Mouse (Mus musculus) cortical plate, adult 2 months (tissue): ENCODE data around the gene Fam3c.

ENCODE experiments used
- CTCF ChIP-seq: fragments of 200-500 bp; IDR thresholded peaks from 2 replicates; pipeline ENCODE4 v1.5.1; 2011; ENCODE audit warnings: mild to moderate bottlenecking, control low read depth, low read length; ENCODE audit not compliant: insufficient read depth; ENCODE audit errors: extremely low read depth
- POLR2A ChIP-seq: fragments of 200-500 bp; IDR thresholded peaks from 2 replicates; pipeline ENCODE4 v1.6.1; 2011; ENCODE audit warnings: mild to moderate bottlenecking, low read length, control low read depth; ENCODE audit not compliant: insufficient read depth; ENCODE audit errors: extremely low read depth

GRCm38 (mm10) chr6:22347132-22347902, 8.7 kb downstream of the Fam3c start:
- TF ChIP-seq CTCF (no peak), POLR2A (no peak)
